Mouse (Mus musculus) forebrain, embryonic 12.5 days (tissue): ENCODE results near the gene Med1. TPM values are rescaled to one million over a fixed set of nuclear protein-coding genes. Genes with fewer than 3 reads are reported as not detected.
"Not testable (repeated sequence)": the region's sequence is repeated elsewhere in the genome, so short reads cannot be mapped to it uniquely, and the experiment has no call there.

Experiments
- ATAC-seq: fragments of 200-750 bp; cut with Nextera tagmentation; 2 replicates; pipeline ENCODE4 v1.8.0; 2017; ENCODE audit warnings: moderate TSS enrichment; ENCODE audit not compliant: low FRiP score
- H3K27ac ChIP-seq: fragments of 300-500 bp; sonication (generic); 2 replicates; pipeline ENCODE4 v1.5.1; 2016; ENCODE audit warnings: mild to moderate bottlenecking
- H3K27me3 ChIP-seq: fragments of 300-500 bp; sonication (generic); 2 replicates; pipeline ENCODE4 v1.6.1; 2016; ENCODE audit warnings: mild to moderate bottlenecking
- H3K36me3 ChIP-seq: fragments of 300-500 bp; sonication (generic); replicated peaks from 2 replicates; pipeline ENCODE4 v1.6.1; 2016; ENCODE audit warnings: mild to moderate bottlenecking
- H3K4me1 ChIP-seq: fragments of 300-500 bp; sonication (generic); 2 replicates; pipeline ENCODE4 v1.6.1; 2016
- H3K4me2 ChIP-seq: fragments of 300-500 bp; sonication (generic); 2 replicates; pipeline ENCODE4 v1.6.1; 2016; ENCODE audit warnings: mild to moderate bottlenecking, moderate library complexity
- H3K4me3 ChIP-seq: fragments of 300-500 bp; sonication (generic); replicated peaks from 2 replicates; pipeline ENCODE4 v1.5.1; 2016; ENCODE audit warnings: mild to moderate bottlenecking
- H3K9ac ChIP-seq: fragments of 300-500 bp; sonication (generic); 2 replicates; pipeline ENCODE4 v1.6.1; 2016; ENCODE audit warnings: mild to moderate bottlenecking
- H3K9me3 ChIP-seq: fragments of 300-500 bp; sonication (generic); 2 replicates; pipeline ENCODE4 v1.6.1; 2016
- WGBS: fragments of 180-500 bp; shearing (Covaris S2); methylation state at CpG from one replicate; pipeline ENCODE4 v1.1.7; 2016; 5-methylcytosine and 5-hydroxymethylcytosine counted together
- polyA plus RNA-seq: library from polyadenylated mRNA; unstranded; fragments of >200 nt; fragmentation: Nextera tagmentation; extraction: Ambion mirVana; gene quantifications from 2 replicates; pipeline ENCODE4 v1.2.1, GENCODE M21; 2016

The Med1 gene
- polyA plus RNA-seq, 1 experiment from 2014 or later: 68.7 TPM

GRCm38 (mm10) chr11:98201791-98202640 lies 8.9 kb upstream of the Med1 start:
- H3K4me2 ChIP-seq: peak overlapping the region; percentile 77
- H3K36me3 ChIP-seq: no peaks in the 10 kb centered on the region
- ATAC-seq: peak; percentile 4; the same call in 1 of the 2 replicates
- H3K27me3 ChIP-seq: peaks cover 8% of the 10 kb centered on the region
- peak overlapping the region; percentile 100 for H3K27ac ChIP-seq
- H3K4me1 ChIP-seq: peaks cover 14% of the 10 kb centered on the region
- H3K9ac ChIP-seq: peak overlapping the region; percentile 97
- H3K9me3 ChIP-seq: no peaks in the 10 kb centered on the region
- peak overlapping the region; percentile 90 for H3K4me3 ChIP-seq
- 3% methylated on average over 27 of the region's 27 CpGs for whole genome bisulfite sequencing

- 96% methylated on average over 5 of the region's 5 CpGs for WGBS
- peaks cover 14% of the 10 kb centered on the region for H3K4me1 ChIP-seq
- H3K9me3 ChIP-seq: no peaks in the 10 kb centered on the region
- H3K27ac ChIP-seq: no peak overlapping the region
- H3K27me3 ChIP-seq: no peaks in the 10 kb centered on the region
- no peak overlapping the region for H3K9ac ChIP-seq
- H3K36me3 ChIP-seq: peaks cover 37% of the 10 kb centered on the region
- no peak overlapping the region for H3K4me2 ChIP-seq
- no peak overlapping the region for H3K4me3 ChIP-seq
- ATAC-seq: no peak
Observed at GRCm38 (mm10) chr11:98190820-98191219, 2.3 kb downstream of the Med1 start.

GRCm38 (mm10) chr11:98187640-98188395 lies 5.3 kb downstream of the Med1 start:
- Histone ChIP-seq H3K9me3 (no peaks in the 10 kb centered on the region), H3K9ac (no peak overlapping the region), H3K4me3 (no peak overlapping the region), H3K27ac (no peak overlapping the region), H3K4me1 (peaks cover 9% of the 10 kb centered on the region), H3K27me3 (no peaks in the 10 kb centered on the region), H3K4me2 (no peak overlapping the region), H3K36me3 (peaks cover 64% of the 10 kb centered on the region)
- ATAC-seq: no peak
- 92% methylated on average over 9 of the region's 9 CpGs for WGBS

- H3K9me3 ChIP-seq, H3K4me3 ChIP-seq, H3K9ac ChIP-seq, H3K27me3 ChIP-seq, H3K4me2 ChIP-seq, H3K27ac ChIP-seq, H3K4me1 ChIP-seq, ATAC-seq: not testable (repeated sequence)
- 94% methylated on average over 3 of the region's 3 CpGs for WGBS
- H3K36me3 ChIP-seq: peaks cover 84% of the 10 kb centered on the region
Observed at GRCm38 (mm10) chr11:98182149-98182548, 10.9 kb downstream of the Med1 start.

GRCm38 (mm10) chr11:98168400-98168799 lies 24.7 kb downstream of the Med1 start:
- Histone ChIP-seq H3K27ac (no peak overlapping the region), H3K4me3 (no peak overlapping the region), H3K27me3 (no peaks in the 10 kb centered on the region), H3K9ac (no peak overlapping the region), H3K4me2 (no peak overlapping the region), H3K4me1 (no peaks in the 10 kb centered on the region), H3K36me3 (peaks cover 79% of the 10 kb centered on the region), H3K9me3 (no peaks in the 10 kb centered on the region)
- 91% methylated on average over 1 of the region's 1 CpGs for WGBS
- no peak for ATAC-seq

GRCm38 (mm10) chr11:98155094-98155493 lies 38.0 kb downstream of the Med1 start:
- Histone ChIP-seq H3K36me3 (peaks cover 53% of the 10 kb centered on the region), H3K4me1 (no peaks in the 10 kb centered on the region), H3K4me2 (no peak overlapping the region), H3K4me3 (no peak overlapping the region), H3K9ac (no peak overlapping the region), H3K9me3 (no peaks in the 10 kb centered on the region), H3K27ac (no peak overlapping the region), H3K27me3 (no peaks in the 10 kb centered on the region)
- ATAC-seq: no peak
- 91% methylated on average over 6 of the region's 6 CpGs for WGBS

- Histone ChIP-seq H3K36me3 (peaks cover 15% of the 10 kb centered on the region), H3K4me3 (peak overlapping the region; percentile 96), H3K27me3 (no peaks in the 10 kb centered on the region), H3K9me3 (no peaks in the 10 kb centered on the region), H3K4me1 (peaks cover 21% of the 10 kb centered on the region), H3K9ac (no peak overlapping the region), H3K27ac (no peak overlapping the region), H3K4me2 (peak overlapping the region; percentile 81)
- 13% methylated on average over 10 of the region's 10 CpGs for WGBS
- no peak for ATAC-seq
Observed at GRCm38 (mm10) chr11:98150625-98151156, 42.4 kb downstream of the Med1 start.

- under 1% methylated on average over 57 of the region's 65 CpGs for WGBS
- ATAC-seq: peak; percentile 89
- Histone ChIP-seq H3K9me3 (no peaks in the 10 kb centered on the region), H3K36me3 (peaks cover 8% of the 10 kb centered on the region), H3K27me3 (no peaks in the 10 kb centered on the region), H3K27ac (peak within 1 kb of the TSS; percentile 93), H3K9ac (peak within 1 kb of the TSS; percentile 93), H3K4me3 (peak within 1 kb of the TSS; percentile 96), H3K4me1 (peaks cover 24% of the 10 kb centered on the region), H3K4me2 (peak within 1 kb of the TSS; percentile 81)
Observed at GRCm38 (mm10) chr11:98149786-98150624, 43.1 kb downstream of the Med1 start, which contains the start of gene Fbxl20. Fbxl20 (minus strand) TSS chr11:98150403.

GRCm38 (mm10) chr11:98149304-98149750 lies 43.8 kb downstream of the Med1 start:
- Histone ChIP-seq H3K9me3 (no peaks in the 10 kb centered on the region), H3K4me3 (peak overlapping the region; percentile 96), H3K4me1 (peaks cover 24% of the 10 kb centered on the region), H3K27ac (peak overlapping the region; percentile 93), H3K9ac (peak overlapping the region; percentile 93), H3K36me3 (0 out of 2 replicates have a peak, but pooled peaks cover 4% of the 10 kb centered on the region), H3K4me2 (peak overlapping the region; percentile 81), H3K27me3 (no peaks in the 10 kb centered on the region)
- under 1% methylated on average over 37 of the region's 57 CpGs for WGBS
- peak; percentile 91 for ATAC-seq

GRCm38 (mm10) chr11:98148551-98149301 lies 44.4 kb downstream of the Med1 start:
- peak; percentile 22; the same call in 1 of the 2 replicates for ATAC-seq
- no peaks in the 10 kb centered on the region for H3K9me3 ChIP-seq
- H3K4me3 ChIP-seq: peak overlapping the region; percentile 96
- H3K4me2 ChIP-seq: peak overlapping the region; percentile 81
- no peaks in the 10 kb centered on the region for H3K27me3 ChIP-seq
- 0 out of 2 replicates have a peak, but pooled peaks cover under 1% of the 10 kb centered on the region for H3K36me3 ChIP-seq
- H3K27ac ChIP-seq: peak overlapping the region; percentile 93
- 3% methylated on average over 42 of the region's 45 CpGs for WGBS
- peak overlapping the region; percentile 93 for H3K9ac ChIP-seq
- peaks cover 24% of the 10 kb centered on the region for H3K4me1 ChIP-seq

- no peak overlapping the region for H3K9ac ChIP-seq
- no peak overlapping the region for H3K4me2 ChIP-seq
- H3K36me3 ChIP-seq: no peaks in the 10 kb centered on the region; the same call in 1 of the 2 replicates
- 82% methylated on average over 7 of the region's 7 CpGs for WGBS
- no peak for ATAC-seq
- no peak overlapping the region for H3K27ac ChIP-seq
- H3K27me3 ChIP-seq: no peaks in the 10 kb centered on the region
- no peak overlapping the region for H3K4me3 ChIP-seq
- no peaks in the 10 kb centered on the region for H3K9me3 ChIP-seq
- H3K4me1 ChIP-seq: peaks cover 24% of the 10 kb centered on the region
Observed at GRCm38 (mm10) chr11:98145856-98146255, 47.2 kb downstream of the Med1 start.
